ENCODE assay signal across 8 mouse cellular contexts in genomic region chr10:85956871-85957419, GRCm38 (mm10). TPM values are rescaled to one million over a fixed set of nuclear protein-coding genes. Genes with fewer than 3 reads are reported as not detected.
A peak's percentile ranks its signal among the peaks of the same experiment; 100 is the strongest.
DNase-seq lines count a peak whose midpoint lies in the region; ATAC-seq lines count a peak whose summit lies in the region.

No protein-coding gene starts in this region.

- peak; percentile 12 to 13 for DNase-seq in cerebellum, postnatal 14 days
- peak; percentile 28 for DNase-seq in 3T3-L1 (ENCODE audit: low read depth, low spot score)
- DNase-seq in embryonic facial prominence, embryonic 11.5 days (ENCODE audit: low spot score), result peak; percentile 10
- peak; percentile 33 for DNase-seq in induced T-regulatory cell, adult 2 months (ENCODE audit: low read depth)
- no peak for DNase-seq in midbrain, embryonic 14.5 days
- no peak for DNase-seq in layer of hippocampus, adult 9-10 months (ENCODE audit: low spot score)
- no peak for DNase-seq in gastrocnemius, postnatal 14 days

- peak overlapping the region; percentile 69 for H3K4me3 ChIP-seq in embryonic facial prominence, embryonic 11.5 days (ENCODE audit: low read depth, low read length)
- peak overlapping the region; percentile 94 for H3K4me3 ChIP-seq in midbrain, embryonic 14.5 days (replicated peaks; ENCODE audit: low read depth, low read length)

- WGBS in embryonic facial prominence, embryonic 11.5 days, result 5% methylated on average over 20 of the region's 20 CpGs
- 6% methylated on average over 20 of the region's 20 CpGs for WGBS in midbrain, embryonic 14.5 days

- H3K27me3 ChIP-seq in embryonic facial prominence, embryonic 11.5 days (ENCODE audit: control insufficient read depth, insufficient read depth, low read length), result no peaks in the 10 kb centered on the region
- no peaks in the 10 kb centered on the region for H3K27me3 ChIP-seq in midbrain, embryonic 14.5 days (ENCODE audit: control insufficient read depth, insufficient read depth, low read length)

- no peak for ATAC-seq in cerebellum, adult (ENCODE audit: insufficient number of reproducible peaks, low FRiP score, low TSS enrichment)
- no peak for ATAC-seq in embryonic facial prominence, embryonic 11.5 days (replicated peaks; ENCODE audit: insufficient number of reproducible peaks, low FRiP score, low TSS enrichment, low read depth)
- ATAC-seq in midbrain, embryonic 14.5 days (ENCODE audit: low FRiP score, low TSS enrichment), result 0 out of 2 replicates have a peak, but pooled peaks have one; percentile 9

- no peak overlapping the region for H3K27ac ChIP-seq in embryonic facial prominence, embryonic 11.5 days (replicated peaks; ENCODE audit: low read depth, low read length)
- H3K27ac ChIP-seq in midbrain, embryonic 14.5 days (replicated peaks; ENCODE audit: low read depth, low read length), result peak overlapping the region; percentile 72; the same call in 1 of the 2 replicates

- peaks cover 5% of the 10 kb centered on the region; the same call in 1 of the 2 replicates for H3K36me3 ChIP-seq in embryonic facial prominence, embryonic 11.5 days (replicated peaks; ENCODE audit: control insufficient read depth, insufficient read depth, low read depth, low read length)
- H3K36me3 ChIP-seq in midbrain, embryonic 14.5 days (ENCODE audit: control insufficient read depth, insufficient read depth, low read length), result peaks cover 31% of the 10 kb centered on the region

- H3K9ac ChIP-seq in embryonic facial prominence, embryonic 11.5 days (replicated peaks; ENCODE audit: low read length), result peak overlapping the region; percentile 77
- peak overlapping the region; percentile 94 for H3K9ac ChIP-seq in midbrain, embryonic 14.5 days (replicated peaks; ENCODE audit: low read length)

- intact Hi-C loops in gastrocnemius, postnatal 14 days (cut with DNase I; ENCODE audit: low total_unique reads), result no loop called here

- H3K4me1 ChIP-seq in embryonic facial prominence, embryonic 11.5 days (ENCODE audit: control insufficient read depth, insufficient read depth, low read length), result no peaks in the 10 kb centered on the region
- no peaks in the 10 kb centered on the region for H3K4me1 ChIP-seq in midbrain, embryonic 14.5 days (ENCODE audit: control insufficient read depth, insufficient read depth, low read length)

- peak overlapping the region; percentile 59 for H3K4me2 ChIP-seq in embryonic facial prominence, embryonic 11.5 days (ENCODE audit: low read depth, low read length)
- H3K4me2 ChIP-seq in midbrain, embryonic 14.5 days (ENCODE audit: low read length), result peak overlapping the region; percentile 70

- no peaks in the 10 kb centered on the region for H3K9me3 ChIP-seq in embryonic facial prominence, embryonic 11.5 days (replicated peaks; ENCODE audit: control insufficient read depth, low read length)
- H3K9me3 ChIP-seq in midbrain, embryonic 14.5 days (ENCODE audit: control insufficient read depth, low read length), result no peaks in the 10 kb centered on the region

RNA-seq across cellular contexts. Expression of gene Rtcb, which starts 0.7 kb away (rescaled TPM):
- polyA plus RNA-seq in embryonic facial prominence, embryonic 11.5 days (2014; fragmentation: Nextera tagmentation; extraction: Ambion mirVana), result 223 and 238 TPM in 2 replicates
- 169 and 178 TPM in 2 replicates for polyA plus RNA-seq in midbrain, embryonic 14.5 days (2014; fragmentation: Nextera tagmentation; extraction: Ambion mirVana)
- 10 to 100 TPM; 53.7 to 54.6 TPM for total RNA-seq in gastrocnemius, postnatal 14 days (2021)

RNA-seq across cellular contexts. Expression of gene Ascl4, which starts 29.5 kb away (rescaled TPM):
- polyA plus RNA-seq in embryonic facial prominence, embryonic 11.5 days (2014; fragmentation: Nextera tagmentation; extraction: Ambion mirVana), result 0.47 and 0.50 TPM in 2 replicates
- 1.6 and 1.8 TPM in 2 replicates for polyA plus RNA-seq in midbrain, embryonic 14.5 days (2014; fragmentation: Nextera tagmentation; extraction: Ambion mirVana)
- total RNA-seq in gastrocnemius, postnatal 14 days (2021), result not detected

RNA-seq across cellular contexts. Expression of gene Prdm4, which starts 40.0 kb away (rescaled TPM):
- polyA plus RNA-seq in embryonic facial prominence, embryonic 11.5 days (2014; fragmentation: Nextera tagmentation; extraction: Ambion mirVana), result 37.3 and 38.1 TPM in 2 replicates
- 27.6 and 32.9 TPM in 2 replicates for polyA plus RNA-seq in midbrain, embryonic 14.5 days (2014; fragmentation: Nextera tagmentation; extraction: Ambion mirVana)
- 10 to 100 TPM; 10.5 to 11.6 TPM for total RNA-seq in gastrocnemius, postnatal 14 days (2021)

RNA-seq across cellular contexts. Expression of gene Bpifc, which starts 54.8 kb away (rescaled TPM):
- 0.07 TPM in 1 of 2 replicates, not detected in the other for polyA plus RNA-seq in embryonic facial prominence, embryonic 11.5 days (2014; fragmentation: Nextera tagmentation; extraction: Ambion mirVana)
- not detected in 2 replicates for polyA plus RNA-seq in midbrain, embryonic 14.5 days (2014; fragmentation: Nextera tagmentation; extraction: Ambion mirVana)
- not detected for total RNA-seq in gastrocnemius, postnatal 14 days (2021)

Comparison
In these comparisons a context has a peak if more than half of its experiments do, and no peak if none do; other contexts are left out.
1. DNase-seq: peak in cerebellum, postnatal 14 days (2 of 2), 3T3-L1 (single experiment), embryonic facial prominence, embryonic 11.5 days (single experiment) and induced T-regulatory cell, adult 2 months (single experiment); none in midbrain, embryonic 14.5 days (single experiment), layer of hippocampus, adult 9-10 months (single experiment) and gastrocnemius, postnatal 14 days (single experiment).